Mouse (Mus musculus): Measurements from ENCODE around the gene Akap14.
"Not testable (repeated sequence)": the region's sequence is repeated elsewhere in the genome, so short reads cannot be mapped to it uniquely, and the experiment has no call there.

The Akap14 gene

DNA sequence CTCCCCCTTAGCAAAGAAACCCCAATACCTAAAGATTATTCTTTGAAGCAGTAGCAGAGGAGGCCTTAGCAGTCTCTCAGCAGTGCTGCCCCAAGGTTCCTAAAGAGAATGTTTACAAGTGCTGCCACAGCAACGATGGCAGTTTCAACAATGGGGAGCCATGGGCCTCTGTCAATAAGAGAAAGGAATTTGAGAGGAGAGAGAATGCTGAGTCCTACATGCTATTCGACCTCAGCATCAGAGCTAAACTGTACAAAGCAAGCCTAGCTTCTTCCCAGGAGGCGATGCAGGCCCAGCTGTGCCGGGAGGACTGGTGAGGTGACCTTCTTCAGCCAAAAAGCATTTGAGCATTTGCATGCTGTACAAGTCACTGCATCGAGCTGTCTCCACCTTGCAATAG is at the start of gene Akap14:
Gene Akap14 (minus strand): TSS at position 101 of the 400 bp plus-strand sequence.
- in situ Hi-C loops (cut with MboI; ENCODE audit: low pct_unique_long_range_greater_than_20kb in 1 of 2, low sequenced_read_pairs in 2 of 2, unreplicated experiment in 1 of 2), result no loop called here

GRCm38 (mm10) chrX:37210941-37211340 is 42.3 kb upstream of the Akap14 start, which contains the start of gene Gm9:
TSS of gene Gm9 (minus strand) at chrX:37211041.
- in situ Hi-C loops (cut with MboI; ENCODE audit: low pct_unique_long_range_greater_than_20kb in 1 of 2, low sequenced_read_pairs in 2 of 2, unreplicated experiment in 1 of 2), result no loop called here

GRCm38 (mm10) chrX:37198676-37199075 is 30.0 kb upstream of the Akap14 start:
- in situ Hi-C loops (cut with MboI; ENCODE audit: low pct_unique_long_range_greater_than_20kb in 1 of 2, low sequenced_read_pairs in 2 of 2, unreplicated experiment in 1 of 2), result loop anchor here in 1 of 2 experiments (10.0 kb wide), 1 partner anchor 706 kb away; the partner anchor contains the start of gene Rhox9

DNA sequence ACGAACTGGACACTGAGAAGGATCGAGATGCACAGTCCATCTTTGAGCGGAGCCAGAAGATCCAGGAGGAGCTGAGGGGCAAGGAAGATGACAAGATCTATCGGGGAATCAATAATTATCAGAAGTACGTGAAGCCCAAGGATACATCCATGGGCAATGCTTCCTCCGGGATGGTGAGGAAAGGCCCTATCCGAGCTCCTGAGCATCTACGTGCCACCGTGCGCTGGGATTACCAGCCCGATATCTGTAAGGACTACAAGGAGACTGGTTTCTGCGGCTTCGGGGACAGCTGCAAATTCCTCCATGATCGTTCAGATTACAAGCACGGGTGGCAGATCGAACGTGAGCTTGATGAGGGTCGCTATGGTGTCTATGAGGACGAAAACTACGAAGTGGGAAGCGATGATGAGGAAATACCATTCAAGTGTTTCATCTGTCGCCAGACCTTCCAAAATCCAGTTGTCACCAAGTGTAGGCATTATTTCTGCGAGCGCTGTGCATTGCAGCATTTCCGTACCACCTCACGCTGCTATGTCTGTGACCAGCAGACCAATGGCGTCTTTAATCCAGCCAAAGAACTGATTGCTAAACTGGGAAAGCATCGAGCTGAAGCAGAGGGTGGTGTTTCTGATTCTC is 23.2 kb upstream of the Akap14 start:
- in situ Hi-C loops (cut with MboI; ENCODE audit: low pct_unique_long_range_greater_than_20kb in 1 of 2, low sequenced_read_pairs in 2 of 2, unreplicated experiment in 1 of 2), result loop anchor here in 1 of 2 experiments (10.0 kb wide), 1 partner anchor 713 kb away; the partner anchor contains the start of gene Rhox9

GRCm38 (mm10) chrX:37191105-37191743 is 22.6 kb upstream of the Akap14 start, which contains the start of the genes Ndufa1 and Rnf113a1:
TSS of gene Ndufa1 (minus strand) at chrX:37191163.
TSS of gene Rnf113a1 (plus strand) at chrX:37191245.
- in situ Hi-C loops (cut with MboI; ENCODE audit: low pct_unique_long_range_greater_than_20kb in 1 of 2, low sequenced_read_pairs in 2 of 2, unreplicated experiment in 1 of 2), result loop anchor here in 1 of 2 experiments (10.0 kb wide), 1 partner anchor 714 kb away; the partner anchor contains the start of gene Rhox9

- in situ Hi-C loops (cut with MboI; ENCODE audit: low pct_unique_long_range_greater_than_20kb in 1 of 2, low sequenced_read_pairs in 2 of 2, unreplicated experiment in 1 of 2), result loop anchor here in 1 of 2 experiments (10.0 kb wide), 1 partner anchor 714 kb away; the partner anchor contains the start of gene Rhox9
Observed at GRCm38 (mm10) chrX:37190755-37191104, 22.1 kb upstream of the Akap14 start.

DNA sequence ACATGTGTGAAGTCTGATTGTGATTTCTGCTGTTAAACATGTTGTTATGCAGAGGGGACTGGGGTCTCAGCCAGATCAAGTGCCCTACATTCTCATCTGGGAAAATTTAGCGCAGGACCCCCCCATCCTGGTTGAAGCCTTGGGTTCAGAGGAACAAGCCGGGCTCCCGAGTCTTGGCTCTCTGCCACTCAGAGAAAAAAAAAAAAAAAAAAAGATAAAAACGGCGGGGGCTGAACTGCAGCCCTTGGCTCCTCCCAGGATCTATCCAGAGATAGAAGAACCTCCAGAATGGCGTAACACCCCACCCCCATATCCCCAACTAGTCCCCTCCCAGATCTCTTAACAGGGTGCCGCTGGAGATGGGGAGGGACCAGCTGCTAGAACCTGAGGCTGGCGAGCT is 15.8 kb upstream of the Akap14 start:
- in situ Hi-C loops (cut with MboI; ENCODE audit: low pct_unique_long_range_greater_than_20kb in 1 of 2, low sequenced_read_pairs in 2 of 2, unreplicated experiment in 1 of 2), result not testable (repeated sequence)

- in situ Hi-C loops (cut with MboI; ENCODE audit: low pct_unique_long_range_greater_than_20kb in 1 of 2, low sequenced_read_pairs in 2 of 2, unreplicated experiment in 1 of 2), result no loop called here
Observed at GRCm38 (mm10) chrX:37167085-37167484, 1.6 kb downstream of the Akap14 start.

DNA sequence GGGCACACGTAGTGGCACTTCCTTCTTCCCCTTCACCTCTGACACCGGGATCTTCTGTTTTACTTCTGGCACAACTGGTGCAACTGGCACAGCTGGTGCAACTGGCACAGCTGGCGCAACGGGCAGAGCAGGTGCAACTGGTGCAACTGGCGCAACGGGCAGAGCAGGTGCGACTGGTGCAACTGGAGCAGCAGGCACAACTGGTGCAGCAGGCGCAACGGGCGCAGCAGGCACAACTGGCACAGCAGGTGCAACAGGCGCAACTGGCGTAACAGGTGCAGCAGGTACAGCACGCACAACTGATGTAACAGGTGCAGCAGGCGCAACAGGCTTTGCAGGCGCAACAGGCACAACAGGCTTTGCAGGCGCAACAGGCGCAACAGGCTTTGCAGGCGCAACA is 5.5 kb downstream of the Akap14 start:
- in situ Hi-C loops (cut with MboI; ENCODE audit: low pct_unique_long_range_greater_than_20kb in 1 of 2, low sequenced_read_pairs in 2 of 2, unreplicated experiment in 1 of 2), result no loop called here

DNA sequence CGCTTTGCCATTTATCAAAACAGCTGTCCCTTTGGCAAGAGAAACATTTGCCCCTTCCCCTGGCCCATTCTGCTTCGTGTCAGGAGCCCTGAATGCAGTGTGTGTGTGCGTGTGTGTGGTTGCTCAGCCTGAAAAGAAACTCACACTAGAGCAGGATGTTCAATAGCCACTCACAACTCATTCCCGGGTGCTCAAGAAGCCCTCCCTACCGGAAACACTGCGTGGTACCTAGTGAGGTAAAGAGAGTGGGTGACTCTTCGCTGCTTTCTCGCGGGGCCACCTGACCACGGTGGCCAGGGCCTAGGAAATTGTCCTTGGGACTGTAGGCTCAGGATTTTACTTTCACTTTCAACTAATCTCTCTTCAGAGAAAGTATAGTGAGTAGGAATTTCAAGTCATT is 7.5 kb downstream of the Akap14 start:
- in situ Hi-C loops (cut with MboI; ENCODE audit: low pct_unique_long_range_greater_than_20kb in 1 of 2, low sequenced_read_pairs in 2 of 2, unreplicated experiment in 1 of 2), result no loop called here

GRCm38 (mm10) chrX:37157839-37158238 is 10.8 kb downstream of the Akap14 start:
- in situ Hi-C loops (cut with MboI; ENCODE audit: low pct_unique_long_range_greater_than_20kb in 1 of 2, low sequenced_read_pairs in 2 of 2, unreplicated experiment in 1 of 2), result no loop called here

- in situ Hi-C loops (cut with MboI; ENCODE audit: low pct_unique_long_range_greater_than_20kb in 1 of 2, low sequenced_read_pairs in 2 of 2, unreplicated experiment in 1 of 2), result no loop called here
Observed at GRCm38 (mm10) chrX:37144954-37145353, 23.7 kb downstream of the Akap14 start.

DNA sequence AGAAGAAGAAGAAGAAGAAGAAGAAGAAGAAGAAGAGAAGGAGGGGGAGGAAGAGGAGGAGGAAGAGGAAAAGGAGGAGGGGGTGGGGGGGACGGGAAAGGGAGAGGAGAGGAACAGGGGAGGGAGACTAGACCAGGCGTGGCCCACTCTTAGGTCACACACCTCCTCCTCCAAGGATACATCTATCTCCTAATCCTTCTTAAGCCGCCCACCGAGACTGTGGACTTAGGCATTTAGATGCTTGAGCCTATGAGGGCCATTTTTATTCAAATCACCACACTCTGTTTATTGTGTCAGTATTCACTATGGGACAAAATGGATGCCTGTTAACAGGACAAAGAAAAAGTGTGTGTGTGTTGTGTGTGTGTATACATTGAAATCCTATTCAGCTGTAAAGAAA is 24.1 kb downstream of the Akap14 start:
- in situ Hi-C loops (cut with MboI; ENCODE audit: low pct_unique_long_range_greater_than_20kb in 1 of 2, low sequenced_read_pairs in 2 of 2, unreplicated experiment in 1 of 2), result not testable (repeated sequence)

DNA sequence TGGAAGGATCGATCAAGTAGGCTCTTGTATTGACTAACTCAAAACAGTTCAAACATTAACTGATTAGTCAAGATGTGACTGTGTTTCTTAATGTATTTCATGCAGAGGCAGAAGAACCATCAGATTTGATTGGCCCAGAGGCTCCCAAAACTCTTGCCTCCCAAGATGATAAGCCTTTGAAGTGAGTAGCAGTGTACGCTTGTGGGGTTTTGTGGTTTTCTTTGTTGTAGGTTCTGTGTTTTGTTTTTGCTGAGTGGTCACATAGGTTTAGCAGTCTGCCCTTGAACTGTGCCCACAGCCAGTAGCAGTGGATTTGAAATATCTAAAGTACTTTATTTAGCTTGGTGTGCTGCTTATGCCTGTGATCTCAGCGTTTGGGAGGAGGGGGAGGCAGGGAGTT is 26.9 kb downstream of the Akap14 start:
- in situ Hi-C loops (cut with MboI; ENCODE audit: low pct_unique_long_range_greater_than_20kb in 1 of 2, low sequenced_read_pairs in 2 of 2, unreplicated experiment in 1 of 2), result no loop called here

GRCm38 (mm10) chrX:37126671-37127358 is 41.8 kb downstream of the Akap14 start, which contains the start of gene Nkap:
TSS of gene Nkap (plus strand) at chrX:37126795.
- in situ Hi-C loops (cut with MboI; ENCODE audit: low pct_unique_long_range_greater_than_20kb in 1 of 2, low sequenced_read_pairs in 2 of 2, unreplicated experiment in 1 of 2), result no loop called here

DNA sequence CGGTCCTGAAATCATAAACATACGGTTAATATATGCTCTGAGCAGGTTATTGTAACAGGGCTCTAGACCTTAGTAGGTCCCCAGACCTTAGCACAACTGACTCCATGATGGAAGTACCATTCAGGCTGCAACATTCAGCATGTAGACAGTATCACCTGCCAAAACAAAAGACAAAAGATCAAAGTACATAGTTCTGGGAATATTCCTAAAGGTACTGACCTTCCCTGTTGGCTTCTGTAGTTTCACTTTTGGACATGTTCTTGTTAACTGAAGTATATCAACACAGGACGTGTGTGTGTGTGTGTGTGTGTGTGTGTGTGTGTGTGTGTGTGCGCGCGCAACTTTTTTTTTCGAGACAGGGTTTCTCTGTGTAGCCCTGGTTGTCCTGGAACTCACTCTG is 43.1 kb downstream of the Akap14 start:
- in situ Hi-C loops (cut with MboI; ENCODE audit: low pct_unique_long_range_greater_than_20kb in 1 of 2, low sequenced_read_pairs in 2 of 2, unreplicated experiment in 1 of 2), result no loop called here

DNA sequence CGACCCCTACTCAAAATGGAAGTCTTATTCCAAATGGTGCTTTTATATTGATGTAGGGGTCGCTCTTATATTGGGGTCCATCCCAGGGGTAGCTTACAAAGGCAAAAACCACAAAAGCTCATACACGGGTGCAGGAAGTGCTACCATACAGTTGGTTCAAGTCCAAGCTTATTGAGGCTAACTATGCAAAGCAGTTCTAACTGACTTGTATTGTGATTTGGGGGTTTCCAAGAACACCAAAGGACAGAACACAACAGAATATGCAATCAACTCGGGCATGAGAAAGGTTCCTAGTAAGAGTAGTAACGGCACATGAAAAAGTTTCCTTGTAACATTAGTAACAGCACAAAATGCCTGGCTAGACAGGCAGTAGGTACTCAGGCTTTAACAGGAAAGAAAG is 48.4 kb downstream of the Akap14 start:
- in situ Hi-C loops (cut with MboI; ENCODE audit: low pct_unique_long_range_greater_than_20kb in 1 of 2, low sequenced_read_pairs in 2 of 2, unreplicated experiment in 1 of 2), result no loop called here

GRCm38 (mm10) chrX:37119585-37119984 is 49.1 kb downstream of the Akap14 start:
- in situ Hi-C loops (cut with MboI; ENCODE audit: low pct_unique_long_range_greater_than_20kb in 1 of 2, low sequenced_read_pairs in 2 of 2, unreplicated experiment in 1 of 2), result no loop called here

GRCm38 (mm10) chrX:37117085-37117484 is 51.6 kb downstream of the Akap14 start:
- in situ Hi-C loops (cut with MboI; ENCODE audit: low pct_unique_long_range_greater_than_20kb in 1 of 2, low sequenced_read_pairs in 2 of 2, unreplicated experiment in 1 of 2), result no loop called here

All from mouse embryonic stem cell (cell line).